Mouse (Mus musculus) MEL (cell line): ENCODE measurements at regions not wholly inside any gene's neighbourhood (a gene's known extent, or its start where the extent isn't known, plus 50 kb on each side); places are given as distances from the start of the nearest gene placed in this dataset.

Experiments used
- CTCF ChIP-seq, 3 experiments: IDR thresholded peaks in 2 of 3; conservative IDR thresholded peaks in 1 of 3; 2 replicates each; pipeline ENCODE4 v1.5.1; 2011 to 2012; ENCODE audit warnings: low read length in 3 of 3, low read depth in 2 of 3, mild to moderate bottlenecking in 2 of 3, improper control_type of control experiment in 1 of 3, inconsistent platforms in 1 of 3, mixed read lengths in 1 of 3, moderate library complexity in 1 of 3; ENCODE audit not compliant: control insufficient read depth in 1 of 3, insufficient read depth in 1 of 3, poor library complexity in 1 of 3, severe bottlenecking in 1 of 3
- EP300 ChIP-seq, 2 experiments: IDR thresholded peaks; 2 replicates each; pipeline ENCODE4 v1.6.1; 2011; ENCODE audit warnings: improper control_type of control experiment in 2 of 2, low read length in 2 of 2, low read depth in 1 of 2, mild to moderate bottlenecking in 1 of 2
- GABPA ChIP-seq: IDR thresholded peaks from 2 replicates; pipeline ENCODE4 v1.6.1; 2012; ENCODE audit warnings: low read depth, mild to moderate bottlenecking, inconsistent platforms, low read length, improper control_type of control experiment, moderate library complexity
- GATA1 ChIP-seq: IDR thresholded peaks from 2 replicates; pipeline ENCODE4 v1.6.1; 2011; ENCODE audit warnings: low read depth, low read length, improper control_type of control experiment
- MAFK ChIP-seq: IDR thresholded peaks from 2 replicates; pipeline ENCODE4 v1.6.1; 2011; ENCODE audit warnings: low read depth, mild to moderate bottlenecking, low read length, improper control_type of control experiment, borderline replicate concordance
- MEF2A ChIP-seq: IDR thresholded peaks from 2 replicates; pipeline ENCODE4 v1.6.1; 2014; ENCODE audit warnings: low read depth, mild to moderate bottlenecking, inconsistent platforms, low read length, improper control_type of control experiment; ENCODE audit not compliant: poor library complexity, insufficient replicate concordance, severe bottlenecking; ENCODE audit errors: extremely low read depth
- MYB ChIP-seq: IDR thresholded peaks from 2 replicates; pipeline ENCODE4 v1.6.1; 2011; ENCODE audit warnings: mild to moderate bottlenecking, low read depth, low read length, improper control_type of control experiment
- POLR2A ChIP-seq, 2 experiments: IDR thresholded peaks; 2 replicates each; pipeline ENCODE4 v1.6.1; 2011 to 2012; ENCODE audit warnings: low read length in 2 of 2, mild to moderate bottlenecking in 2 of 2, control low read depth in 1 of 2, improper control_type of control experiment in 1 of 2, low read depth in 1 of 2, moderate library complexity in 1 of 2; ENCODE audit not compliant: control insufficient read depth in 1 of 2, insufficient read depth in 1 of 2, poor library complexity in 1 of 2
- POLR2AphosphoS2 ChIP-seq: IDR thresholded peaks from 2 replicates; pipeline ENCODE4 v1.6.1; 2011; ENCODE audit warnings: low read length, improper control_type of control experiment
- RCOR1 ChIP-seq: IDR thresholded peaks from 2 replicates; pipeline ENCODE4 v1.6.1; 2012; ENCODE audit warnings: low read depth, mild to moderate bottlenecking, inconsistent platforms, low read length, improper control_type of control experiment
- TBP ChIP-seq: IDR thresholded peaks from 2 replicates; pipeline ENCODE4 v1.8.0; 2011; ENCODE audit warnings: low read depth, low read length, improper control_type of control experiment
- ZKSCAN1 ChIP-seq: IDR thresholded peaks from 2 replicates; pipeline ENCODE4 v1.6.1; 2012; ENCODE audit warnings: low read depth, mild to moderate bottlenecking, inconsistent platforms, low read length, improper control_type of control experiment, moderate library complexity

GRCm38 (mm10) chr1:120667776-120668175 is 65.6 kb downstream of the En1 start:
- TF ChIP-seq CTCF (IDR thresholded peaks at IDR 0.05 in 2 of 3, conservative IDR thresholded peaks at IDR 0.05 in 1 of 3; ENCODE audit: control insufficient read depth in 1 of 3, insufficient read depth in 1 of 3, low read depth in 2 of 3, low read length in 3 of 3, poor library complexity in 1 of 3, severe bottlenecking in 1 of 3) (no peak), GABPA (no peak), POLR2AphosphoS2 (no peak), RCOR1 (no peak), EP300 (IDR thresholded peaks at IDR 0.05; ENCODE audit: low read depth in 1 of 2, low read length in 2 of 2) (no peak), MYB (no peak), MAFK (no peak), MEF2A (no peak), ZKSCAN1 (no peak), TBP (no peak), GATA1 (no peak), POLR2A (IDR thresholded peaks at IDR 0.05; ENCODE audit: control insufficient read depth in 1 of 2, insufficient read depth in 1 of 2, low read depth in 1 of 2, low read length in 2 of 2, poor library complexity in 1 of 2) (no peak)
